Mouse (Mus musculus): Measurements from ENCODE around the gene Fam71a.

DNA sequence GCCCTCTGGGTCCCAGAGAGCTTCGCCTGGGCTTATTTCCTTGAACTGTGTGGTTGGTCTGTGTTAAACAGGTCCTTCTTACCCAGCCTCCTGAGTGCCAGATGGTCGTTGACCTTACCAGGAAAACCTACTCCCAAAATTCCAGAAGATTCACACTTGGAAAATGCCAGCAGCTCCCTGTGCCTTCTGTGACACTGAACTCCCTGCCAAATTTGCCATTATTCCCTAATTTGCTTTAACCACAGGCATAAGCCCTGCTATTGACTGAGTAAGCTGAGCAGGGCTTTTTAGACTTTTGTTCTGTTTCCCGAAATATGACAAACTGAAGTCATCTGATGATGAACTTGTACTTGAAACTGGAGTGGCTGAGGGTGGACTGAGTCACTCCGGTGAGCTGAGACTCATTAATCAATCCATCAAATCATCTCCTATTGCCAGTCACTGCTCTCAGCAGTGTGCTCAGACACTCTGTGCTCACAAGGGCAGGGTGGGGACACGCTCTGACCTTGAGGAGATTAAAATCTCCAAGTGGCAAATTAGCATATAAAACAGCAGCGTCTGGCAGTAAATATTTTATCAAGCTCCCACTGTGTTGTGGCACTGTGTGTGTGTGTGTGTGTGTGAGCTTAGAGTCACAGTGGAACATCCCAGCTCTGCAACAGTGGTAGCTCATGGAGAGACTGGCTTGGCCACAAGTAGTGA is 25.2 kb upstream of the Fam71a start:
- TF ChIP-seq CTCF (conservative IDR thresholded peaks at IDR 0.05 in 1 of 2, IDR thresholded peaks at IDR 0.05 in 1 of 2; ENCODE audit: low read depth in 2 of 2, low read length in 2 of 2) (no peak), USF1 (IDR thresholded peaks at IDR 0.05; ENCODE audit: low read depth, low read length) (no peak), POLR2AphosphoS2 (IDR thresholded peaks at IDR 0.05; ENCODE audit: low read depth, low read length) (no peak)

All from CH12.LX (cell line).